Mouse (Mus musculus) skeletal muscle tissue, adult 2 months (tissue): ENCODE data around the gene Fbxl12.

Experiments
- DNase-seq: peaks from one replicate; pipeline ENCODE4 v3.0.0-alpha.2; 2012; ENCODE audit warnings: low read depth, low spot score

The Fbxl12 gene

DNA sequence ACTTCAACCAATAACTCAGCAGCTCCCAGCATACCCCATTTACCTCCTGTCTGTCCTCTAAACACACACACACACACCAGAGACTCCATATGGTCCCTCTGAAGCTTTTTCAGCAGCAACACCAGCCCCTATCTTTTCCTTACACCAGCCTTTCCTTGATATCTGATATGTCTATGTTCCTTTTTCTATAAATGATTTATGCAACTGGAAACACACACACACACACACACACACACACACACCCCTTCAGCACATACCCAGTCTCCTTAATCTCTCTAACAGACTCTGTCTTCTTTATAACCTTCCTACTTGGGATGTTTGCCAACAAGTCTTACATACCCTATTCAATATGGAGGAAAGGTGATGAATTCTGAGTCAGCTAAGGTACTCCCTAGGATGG, 73.5 kb downstream of the Fbxl12 start:
- no peak for DNase-seq
